Mouse (Mus musculus) midbrain, embryonic 14.5 days (tissue): ENCODE results near the gene Edrf1. TPM values are rescaled to one million over a fixed set of nuclear protein-coding genes. Genes with fewer than 3 reads are reported as not detected.
A peak's percentile ranks its signal among the peaks of the same experiment; 100 is the strongest.

Source experiments
- ATAC-seq: fragments of 200-750 bp; cut with Nextera tagmentation; 2 replicates; pipeline ENCODE4 v1.8.0; 2017; ENCODE audit warnings: moderate number of reproducible peaks, moderate library complexity; ENCODE audit not compliant: low FRiP score, low TSS enrichment
- DNase-seq: peaks from one replicate; pipeline ENCODE4 v3.0.0-alpha.2; 2015
- H3K27ac ChIP-seq: fragments of 300-500 bp; sonication (generic); replicated peaks from 2 replicates; pipeline ENCODE4 v1.5.1; 2014; ENCODE audit warnings: mild to moderate bottlenecking, low read depth, low read length, moderate library complexity
- H3K27me3 ChIP-seq: fragments of 300-500 bp; sonication (generic); 2 replicates; pipeline ENCODE4 v1.6.1; 2014; ENCODE audit warnings: low read length, control low read depth, mixed read lengths; ENCODE audit not compliant: control insufficient read depth, insufficient read depth
- H3K36me3 ChIP-seq: fragments of 300-500 bp; sonication (generic); 2 replicates; pipeline ENCODE4 v1.6.1; 2014; ENCODE audit warnings: low read length, control low read depth; ENCODE audit not compliant: control insufficient read depth, insufficient read depth
- H3K4me1 ChIP-seq: fragments of 300-500 bp; sonication (generic); 2 replicates; pipeline ENCODE4 v1.6.1; 2014; ENCODE audit warnings: mild to moderate bottlenecking, antibody characterized with exemption, low read length, control low read depth; ENCODE audit not compliant: control insufficient read depth, insufficient read depth
- H3K4me2 ChIP-seq: fragments of 300-500 bp; sonication (generic); 2 replicates; pipeline ENCODE4 v1.6.1; 2014; ENCODE audit warnings: mild to moderate bottlenecking, low read length, moderate library complexity
- H3K4me3 ChIP-seq: fragments of 300-500 bp; sonication (generic); replicated peaks from 2 replicates; pipeline ENCODE4 v1.5.1; 2014; ENCODE audit warnings: low read depth, low read length
- H3K9ac ChIP-seq: fragments of 300-500 bp; sonication (generic); replicated peaks from 2 replicates; pipeline ENCODE4 v1.6.1; 2014; ENCODE audit warnings: mild to moderate bottlenecking, low read length, moderate library complexity
- H3K9me3 ChIP-seq: fragments of 300-500 bp; sonication (generic); 2 replicates; pipeline ENCODE4 v1.6.1; 2016; ENCODE audit warnings: low read length, control low read depth, mixed read lengths; ENCODE audit not compliant: control insufficient read depth
- WGBS: fragments of 180-500 bp; shearing (Covaris S2); extraction: QIAGEN DNeasy Blood & Tissue Kit; methylation state at CpG from one replicate; pipeline ENCODE4 v1.1.7; 2014; 5-methylcytosine and 5-hydroxymethylcytosine counted together
- polyA plus RNA-seq: library from polyadenylated mRNA; unstranded; fragments of >200 nt; fragmentation: Nextera tagmentation; extraction: Ambion mirVana; gene quantifications from 2 replicates; pipeline ENCODE4 v1.2.1, GENCODE M21; 2014

Gene Edrf1
- polyA plus RNA-seq, 1 experiment from 2014 or later: 26.9 TPM

- Histone ChIP-seq H3K4me3 (no peak overlapping the region), H3K36me3 (no peaks in the 10 kb centered on the region), H3K27me3 (no peaks in the 10 kb centered on the region), H3K27ac (no peak overlapping the region), H3K9me3 (no peaks in the 10 kb centered on the region), H3K9ac (no peak overlapping the region), H3K4me2 (no peak overlapping the region), H3K4me1 (peaks cover 7% of the 10 kb centered on the region; the same call in 1 of the 2 replicates)
- DNase-seq (no peak), ATAC-seq (no peak)
- WGBS: 53% methylated on average over 11 of the region's 12 CpGs
Measured at GRCm38 (mm10) chr7:133634932-133635650, 2.3 kb upstream of the Edrf1 start.

GRCm38 (mm10) chr7:133636738-133637352 is 498 bp upstream of the Edrf1 start:
- Histone ChIP-seq H3K4me1 (peaks cover 7% of the 10 kb centered on the region; the same call in 1 of the 2 replicates), H3K4me2 (peak overlapping the region; percentile 72), H3K9ac (peak overlapping the region; percentile 83), H3K9me3 (no peaks in the 10 kb centered on the region), H3K36me3 (peaks cover 14% of the 10 kb centered on the region), H3K27me3 (no peaks in the 10 kb centered on the region), H3K4me3 (peak overlapping the region; percentile 96), H3K27ac (peak overlapping the region; percentile 95)
- peak; percentile 93 for DNase-seq
- peak; percentile 57 for ATAC-seq
- WGBS: 2% methylated on average over 21 of the region's 21 CpGs

GRCm38 (mm10) chr7:133638306-133638705 is 963 bp downstream of the Edrf1 start:
- no peaks in the 10 kb centered on the region for H3K27me3 ChIP-seq
- no peaks in the 10 kb centered on the region for H3K9me3 ChIP-seq
- 14% methylated on average over 13 of the region's 13 CpGs for WGBS
- peak overlapping the region; percentile 80; the same call in 1 of the 2 replicates for H3K27ac ChIP-seq
- ATAC-seq (no peak), DNase-seq (no peak)
- H3K4me3 ChIP-seq: peak overlapping the region; percentile 96
- peak overlapping the region; percentile 88 for H3K9ac ChIP-seq
- peak overlapping the region; percentile 88 for H3K4me2 ChIP-seq
- H3K4me1 ChIP-seq: peaks cover 7% of the 10 kb centered on the region; the same call in 1 of the 2 replicates
- H3K36me3 ChIP-seq: peaks cover 28% of the 10 kb centered on the region

- no peaks in the 10 kb centered on the region for H3K27me3 ChIP-seq
- WGBS: 95% methylated on average over 13 of the region's 13 CpGs
- H3K9me3 ChIP-seq: no peaks in the 10 kb centered on the region
- H3K36me3 ChIP-seq: peaks cover 33% of the 10 kb centered on the region
- DNase-seq (no peak), ATAC-seq (no peak)
- peak overlapping the region; percentile 96; the same call in 1 of the 2 replicates for H3K4me3 ChIP-seq
- peaks cover 7% of the 10 kb centered on the region; the same call in 1 of the 2 replicates for H3K4me1 ChIP-seq
- H3K27ac ChIP-seq: no peak overlapping the region
- peak overlapping the region; percentile 88 for H3K4me2 ChIP-seq
- H3K9ac ChIP-seq: no peak overlapping the region; the same call in 1 of the 2 replicates
Measured at GRCm38 (mm10) chr7:133638821-133639220, 1.5 kb downstream of the Edrf1 start.

GRCm38 (mm10) chr7:133645716-133646115 is 8.4 kb downstream of the Edrf1 start:
- Histone ChIP-seq H3K9ac (no peak overlapping the region), H3K4me1 (no peaks in the 10 kb centered on the region), H3K9me3 (no peaks in the 10 kb centered on the region), H3K27ac (no peak overlapping the region), H3K4me2 (no peak overlapping the region), H3K36me3 (peaks cover 91% of the 10 kb centered on the region), H3K4me3 (no peak overlapping the region), H3K27me3 (no peaks in the 10 kb centered on the region)
- ATAC-seq (no peak), DNase-seq (no peak)
- 90% methylated on average over 6 of the region's 6 CpGs for WGBS

GRCm38 (mm10) chr7:133662467-133662866 is 25.1 kb downstream of the Edrf1 start:
- Histone ChIP-seq H3K9me3 (no peaks in the 10 kb centered on the region), H3K27me3 (no peaks in the 10 kb centered on the region), H3K9ac (no peak overlapping the region), H3K4me1 (no peaks in the 10 kb centered on the region), H3K36me3 (peaks cover 96% of the 10 kb centered on the region), H3K4me2 (no peak overlapping the region), H3K27ac (no peak overlapping the region), H3K4me3 (no peak overlapping the region)
- 98% methylated on average over 1 of the region's 1 CpGs for whole genome bisulfite sequencing
- ATAC-seq (no peak), DNase-seq (no peak)

- 90% methylated on average over 1 of the region's 1 CpGs for WGBS
- DNase-seq (peak; percentile 56), ATAC-seq (no peak)
- Histone ChIP-seq H3K4me1 (no peaks in the 10 kb centered on the region), H3K9ac (no peak overlapping the region), H3K27ac (no peak overlapping the region), H3K27me3 (no peaks in the 10 kb centered on the region), H3K4me2 (no peak overlapping the region), H3K4me3 (no peak overlapping the region), H3K9me3 (no peaks in the 10 kb centered on the region), H3K36me3 (peaks cover 94% of the 10 kb centered on the region)
Measured at GRCm38 (mm10) chr7:133669071-133669470, 31.7 kb downstream of the Edrf1 start.

- Histone ChIP-seq H3K9ac (no peak overlapping the region), H3K27me3 (no peaks in the 10 kb centered on the region), H3K36me3 (peaks cover 88% of the 10 kb centered on the region), H3K27ac (no peak overlapping the region), H3K4me1 (no peaks in the 10 kb centered on the region), H3K4me2 (no peak overlapping the region), H3K9me3 (no peaks in the 10 kb centered on the region), H3K4me3 (no peak overlapping the region)
- WGBS: 96% methylated on average over 9 of the region's 9 CpGs
- no peak for DNase-seq
- ATAC-seq: no peak
Measured at GRCm38 (mm10) chr7:133669946-133670345, 32.6 kb downstream of the Edrf1 start.

- ATAC-seq (no peak), DNase-seq (no peak)
- Histone ChIP-seq H3K4me3 (no peak overlapping the region), H3K27me3 (no peaks in the 10 kb centered on the region), H3K4me2 (no peak overlapping the region), H3K9ac (no peak overlapping the region), H3K9me3 (no peaks in the 10 kb centered on the region), H3K36me3 (peaks cover 79% of the 10 kb centered on the region), H3K27ac (no peak overlapping the region), H3K4me1 (no peaks in the 10 kb centered on the region)
- WGBS: 94% methylated on average over 3 of the region's 3 CpGs
Measured at GRCm38 (mm10) chr7:133670846-133671245, 33.5 kb downstream of the Edrf1 start.
